Mouse (Mus musculus) layer of hippocampus, adult 2 months (tissue): ENCODE measurements around the gene Olfr1079. TPM values are rescaled to one million over a fixed set of nuclear protein-coding genes. Genes with fewer than 3 reads are reported as not detected.
A peak's percentile ranks its signal among the peaks of the same experiment; 100 is the strongest.
"Not testable (repeated sequence)": the region's sequence is repeated elsewhere in the genome, so short reads cannot be mapped to it uniquely, and the experiment has no call there.

Experiments
- DNase-seq, 2 experiments: peaks; one replicate each; pipeline ENCODE4 v3.0.0; 2022; ENCODE audit warnings: low spot score in 2 of 2
- H3K27ac ChIP-seq: fragments of 200-600 bp; 2 replicates; pipeline ENCODE4 v1.8.1; 2022
- H3K4me3 ChIP-seq: fragments of 200-600 bp; 2 replicates; pipeline ENCODE4 v1.8.1; 2022; ENCODE audit warnings: mild to moderate bottlenecking
- CTCF ChIP-seq: fragments of 200-600 bp; conservative IDR thresholded peaks from 2 replicates; pipeline ENCODE4 v1.8.1; 2022; ENCODE audit warnings: antibody characterized with exemption, mild to moderate bottlenecking, moderate library complexity
- long read RNA-seq, 2 experiments: library from polyadenylated mRNA; stranded (forward); transcript quantifications; one replicate each; pipeline ENCODE4 v2.0.0; 2021; ENCODE audit warnings: borderline mapping rate in 2 of 2
- total RNA-seq, 2 experiments: library from RNA; stranded (reverse); gene quantifications; 2 replicates each; pipeline ENCODE4 v1.2.3; 2021

Gene Olfr1079
- not detected for total RNA-seq
- long read RNA-seq, experiment 1, result 0 reads
- long read RNA-seq, experiment 2, result 0 reads

- DNase-seq, result no peak
- Histone ChIP-seq H3K4me3 (no peak within 1 kb of the TSS), H3K27ac (no peak within 1 kb of the TSS)
- no peak for TF ChIP-seq CTCF
Measured at GRCm38 (mm10) chr2:86542380-86542779, at the start of gene Olfr1079. TSS of gene Olfr1079 (minus strand) at chr2:86542480.

DNA sequence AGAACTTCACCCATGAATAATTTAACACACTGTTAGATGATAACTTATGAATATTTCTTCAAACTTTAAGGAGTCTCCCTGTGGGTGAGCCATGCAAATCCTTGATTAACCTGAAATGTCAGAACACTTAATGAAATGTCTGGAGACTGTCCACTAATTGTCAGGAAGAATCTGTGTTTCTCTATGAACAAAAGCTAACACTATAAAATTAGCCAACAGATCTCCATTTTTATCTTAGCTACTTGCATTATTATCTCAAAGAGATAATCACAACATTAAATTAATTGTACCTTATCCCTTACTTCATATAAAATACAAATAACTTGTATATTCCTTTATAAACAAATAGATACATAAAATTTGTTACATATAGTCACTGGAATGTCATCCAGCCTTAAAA, 15.9 kb upstream of the Olfr1079 start, which contains the start of gene Olfr1080:
Olfr1080 (minus strand) TSS at position 101 of the 400 bp plus-strand sequence.
- H3K27ac ChIP-seq, DNase-seq, H3K4me3 ChIP-seq: not testable (repeated sequence)

DNA sequence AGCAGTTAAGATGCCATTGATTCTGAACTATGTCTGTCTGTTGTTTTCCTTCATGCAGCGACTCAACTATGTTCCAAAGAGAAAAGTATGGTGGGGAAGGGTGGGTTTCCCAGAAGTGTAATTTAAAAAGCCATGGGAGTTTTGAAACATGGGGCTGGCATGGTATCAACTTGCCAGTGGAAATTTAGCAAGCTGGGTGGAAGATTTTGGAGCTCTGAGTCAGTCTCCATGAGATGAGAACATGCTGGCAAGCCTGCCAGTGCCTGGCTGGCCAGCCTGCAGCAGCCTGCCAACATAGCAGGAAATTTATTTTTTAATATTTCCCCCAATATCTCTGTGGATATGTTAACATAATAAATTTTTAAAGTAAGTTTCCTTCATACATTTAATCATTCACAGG, 11.3 kb downstream of the Olfr1079 start:
- peak; percentile 23 to 33 for DNase-seq
- TF ChIP-seq CTCF, result no peak
- no peak overlapping the region for H3K4me3 ChIP-seq
- H3K27ac ChIP-seq, result peak overlapping the region; percentile 43; the same call in 1 of the 2 replicates

- Histone ChIP-seq H3K27ac (no peak within 1 kb of the TSS), H3K4me3 (no peak within 1 kb of the TSS)
- TF ChIP-seq CTCF, result no peak
- no peak for DNase-seq
Measured at GRCm38 (mm10) chr2:86508161-86508560, 34.1 kb downstream of the Olfr1079 start, which contains the start of gene Olfr1076. TSS of gene Olfr1076 (plus strand) at chr2:86508461.

GRCm38 (mm10) chr2:86487286-86487685, 55.0 kb downstream of the Olfr1079 start, which contains the start of gene Olfr228:
TSS of gene Olfr228 (minus strand) at chr2:86487386.
- TF ChIP-seq CTCF, result no peak
- no peak within 1 kb of the TSS for H3K4me3 ChIP-seq

More at GRCm38 (mm10) chr2:86487286-86487685, 55.0 kb downstream of the Olfr1079 start, which contains the start of gene Olfr228:
- DNase-seq, result no peak
- no peak within 1 kb of the TSS for H3K27ac ChIP-seq

Other genes starting within 250 kb of the Olfr1079 start
- gene Olfr1053, start 227.2 kb downstream of the Olfr1079 start, total RNA-seq, result not detected
- not detected for gene Olfr1054, start 207.0 kb downstream of the Olfr1079 start, total RNA-seq
- gene Olfr1055, start 192.2 kb downstream of the Olfr1079 start, total RNA-seq, result not detected
- gene Olfr1056, start 180.0 kb downstream of the Olfr1079 start, total RNA-seq, result not detected
- not detected for gene Olfr1057, start 164.1 kb downstream of the Olfr1079 start, total RNA-seq
- not detected for gene Olfr1058, start 153.9 kb downstream of the Olfr1079 start, total RNA-seq
- gene Olfr1061, start 128.4 kb downstream of the Olfr1079 start, total RNA-seq, result not detected
- gene Olfr1062, start 115.7 kb downstream of the Olfr1079 start, total RNA-seq, result not detected
- gene Olfr1065, start 91.9 kb downstream of the Olfr1079 start, total RNA-seq, result not detected
- gene Olfr1066, start 86.2 kb downstream of the Olfr1079 start, total RNA-seq, result not detected
- not detected for gene Olfr228, start 55.1 kb downstream of the Olfr1079 start, total RNA-seq
- not detected for gene Olfr1076, start 34.0 kb downstream of the Olfr1079 start, total RNA-seq
- gene Olfr1080, start 15.8 kb upstream of the Olfr1079 start, total RNA-seq, result not detected
- gene Olfr1082, start 56.5 kb upstream of the Olfr1079 start, total RNA-seq, result not detected
- not detected for gene Olfr1084, start 97.2 kb upstream of the Olfr1079 start, total RNA-seq
- not detected for gene Olfr1085, start 119.5 kb upstream of the Olfr1079 start, total RNA-seq
- not detected for gene Olfr1086, start 137.6 kb upstream of the Olfr1079 start, total RNA-seq
- gene Olfr1087, start 155.9 kb upstream of the Olfr1079 start, total RNA-seq, result not detected
- gene Olfr1089, start 191.2 kb upstream of the Olfr1079 start, total RNA-seq, result not detected
- gene Olfr1090, start 216.5 kb upstream of the Olfr1079 start, total RNA-seq, result not detected
- gene Olfr1093, start 240.0 kb upstream of the Olfr1079 start, total RNA-seq, result not detected